Mouse (Mus musculus): Measurements from ENCODE around the gene Sp140.
"Not testable (repeated sequence)": the region's sequence is repeated elsewhere in the genome, so short reads cannot be mapped to it uniquely, and the experiment has no call there.

- TF ChIP-seq CTCF (IDR thresholded peaks at IDR 0.05); POLR2A (IDR thresholded peaks at IDR 0.05; ENCODE audit: insufficient read depth, low read depth, low read length): not testable (repeated sequence)
Observed at GRCm38 (mm10) chr1:85608361-85608760, 8.2 kb downstream of the Sp140 start.

Measured in heart, adult 2 months (tissue).